Mouse (Mus musculus) lung, postnatal 10 days (tissue): ENCODE data around the gene Atp2b2.
A peak's percentile ranks its signal among the peaks of the same experiment; 100 is the strongest.
"Not testable (repeated sequence)": the region's sequence is repeated elsewhere in the genome, so short reads cannot be mapped to it uniquely, and the experiment has no call there.

Experiments
- DNase-seq: peaks from one replicate; pipeline ENCODE4 v3.0.0; 2021

The Atp2b2 gene

DNA sequence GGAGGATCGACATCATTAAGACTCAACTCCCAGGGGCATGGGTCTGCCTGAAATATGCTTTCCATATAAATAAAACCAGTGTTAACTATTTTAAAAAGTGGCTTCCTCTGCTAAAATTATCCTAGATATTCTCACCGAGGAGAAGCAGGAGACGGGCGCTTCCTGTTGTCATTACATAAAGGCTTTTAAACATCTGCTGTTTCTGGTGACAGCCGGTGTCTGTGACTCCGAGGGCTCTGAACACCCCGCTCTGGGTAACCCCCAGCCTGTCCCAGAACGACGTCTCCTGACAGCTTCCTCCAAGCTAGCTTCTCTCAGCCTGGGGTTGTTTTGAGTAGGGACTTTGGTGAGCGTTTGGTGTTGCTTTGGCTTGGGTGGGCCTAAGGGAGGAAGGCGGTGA is 273.6 kb downstream of the Atp2b2 start:
- no peak for DNase-seq

GRCm38 (mm10) chr6:113761644-113762043 is 280.8 kb downstream of the Atp2b2 start:
- peak; percentile 72 for DNase-seq

DNA sequence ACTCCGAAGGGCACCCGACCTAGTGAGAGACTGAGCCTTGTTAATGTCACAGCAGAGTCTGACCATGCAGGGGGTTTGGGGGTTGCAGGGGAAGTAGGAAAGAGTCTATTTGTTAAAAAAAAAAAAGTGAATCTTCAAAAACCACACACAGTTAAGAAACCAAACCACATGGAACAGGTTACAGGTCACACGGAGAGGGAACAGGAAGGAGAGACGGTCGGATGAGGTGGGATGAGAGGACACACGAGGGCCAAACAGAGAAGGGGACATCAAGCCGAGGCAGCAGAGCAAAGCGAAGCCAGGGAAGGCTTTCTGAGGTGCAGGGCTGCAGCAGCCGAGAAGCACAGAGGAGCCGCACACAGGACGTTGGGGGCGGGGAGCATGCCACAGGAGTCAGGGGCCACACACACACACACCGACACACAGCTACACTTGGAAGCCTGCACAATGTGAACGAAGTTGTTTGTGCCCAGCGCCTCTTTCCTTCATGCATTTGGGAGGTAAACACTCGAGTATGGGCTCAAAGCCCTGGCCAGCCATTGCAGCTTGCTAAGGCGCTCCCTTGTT is 293.2 kb downstream of the Atp2b2 start:
- no peak for DNase-seq

GRCm38 (mm10) chr6:113748351-113748750 is 294.1 kb downstream of the Atp2b2 start:
- no peak for DNase-seq

DNA sequence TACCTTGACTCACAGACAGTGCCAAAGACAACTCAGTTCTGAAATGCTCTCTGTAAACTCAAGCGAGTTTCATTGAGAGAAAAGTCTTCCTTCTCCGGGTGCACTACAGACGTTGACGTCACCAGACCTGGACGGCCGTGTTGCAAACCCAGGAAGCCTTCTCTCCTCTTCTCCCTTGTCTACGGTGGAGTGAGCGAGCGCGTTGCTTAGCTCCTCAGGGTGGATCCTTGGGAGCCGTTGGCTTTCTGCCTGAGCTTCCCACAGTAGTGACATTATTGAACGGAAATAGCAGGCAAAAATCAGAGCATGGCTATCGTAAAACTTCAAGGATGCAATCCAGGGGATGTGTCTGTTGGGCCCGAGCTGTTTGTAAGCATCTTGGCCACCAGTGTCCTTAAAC is 295.1 kb downstream of the Atp2b2 start:
- no peak for DNase-seq

- no peak for DNase-seq
Measured at GRCm38 (mm10) chr6:113745117-113745516, 297.3 kb downstream of the Atp2b2 start.

GRCm38 (mm10) chr6:113743111-113743510 is 299.3 kb downstream of the Atp2b2 start:
- no peak for DNase-seq

DNA sequence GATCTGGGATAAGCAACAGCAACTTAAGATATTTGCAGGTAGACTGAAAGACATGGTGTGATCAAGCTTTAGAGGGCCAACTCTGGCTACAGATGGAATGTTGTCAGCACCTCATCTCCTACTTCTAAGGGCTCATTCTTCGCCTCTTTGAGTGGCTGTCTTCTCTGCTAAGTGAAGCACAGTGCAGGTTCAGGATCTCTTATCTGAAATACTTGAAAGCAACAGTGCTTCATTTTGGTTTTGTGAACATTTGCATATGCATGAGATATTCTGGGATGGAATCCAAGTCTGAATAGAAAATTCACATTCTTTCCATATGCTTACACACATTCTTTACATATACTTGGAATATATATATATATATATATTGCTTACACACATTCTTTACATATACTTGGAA is 300.1 kb downstream of the Atp2b2 start:
- DNase-seq = no peak

- DNase-seq = no peak
Measured at GRCm38 (mm10) chr6:113741425-113741824, 301.0 kb downstream of the Atp2b2 start.

DNA sequence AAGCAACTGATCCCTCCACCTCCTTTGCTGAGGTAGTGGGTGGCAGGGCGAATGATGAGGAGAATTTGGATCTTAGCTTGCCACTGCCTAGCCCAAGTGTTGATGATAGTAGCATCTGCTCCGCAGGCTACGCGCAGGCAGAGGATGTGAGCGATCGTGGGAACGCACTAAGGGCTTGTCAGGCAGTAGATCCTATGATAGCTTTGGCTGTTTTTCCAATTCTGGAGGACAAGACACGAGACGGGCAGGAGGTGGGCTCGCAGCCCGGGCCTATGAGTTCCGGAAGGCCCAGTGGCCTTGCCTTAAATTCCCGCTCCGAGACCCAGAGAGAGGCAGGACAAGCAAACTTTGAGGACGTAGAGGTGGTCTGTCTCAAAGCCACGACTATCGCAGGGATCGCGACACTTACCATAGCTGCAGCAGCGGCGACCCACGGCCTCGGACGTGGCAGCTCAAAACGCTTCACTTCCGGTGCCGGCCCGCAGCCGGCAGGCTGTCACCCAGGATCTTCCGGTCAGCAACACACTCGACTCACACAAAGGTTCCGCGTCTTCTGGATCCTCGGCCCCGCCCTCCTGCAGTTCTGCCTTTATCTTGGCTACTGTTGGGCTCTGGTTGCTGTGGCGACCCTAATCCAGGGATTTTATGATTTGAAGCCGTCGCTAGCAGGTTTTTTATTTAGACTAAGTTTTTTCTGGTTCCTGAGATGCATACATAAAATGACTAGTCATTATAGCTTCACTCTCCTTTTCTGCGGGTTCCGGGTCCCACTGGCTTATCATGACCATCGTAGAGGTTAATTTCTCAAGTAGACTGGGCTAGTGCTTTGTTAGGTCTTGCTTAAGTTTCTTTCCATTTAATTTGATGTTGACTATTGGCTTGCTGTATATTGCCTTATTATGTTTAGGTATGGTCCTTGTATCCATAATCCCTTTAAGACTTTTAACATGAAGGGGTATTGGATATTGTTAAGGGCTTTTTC is 301.9 kb downstream of the Atp2b2 start, which contains the start of gene Sec13:
TSS of gene Sec13 (minus strand) at position 508 of the 982 bp plus-strand sequence.
- DNase-seq = peak; percentile 93

DNA sequence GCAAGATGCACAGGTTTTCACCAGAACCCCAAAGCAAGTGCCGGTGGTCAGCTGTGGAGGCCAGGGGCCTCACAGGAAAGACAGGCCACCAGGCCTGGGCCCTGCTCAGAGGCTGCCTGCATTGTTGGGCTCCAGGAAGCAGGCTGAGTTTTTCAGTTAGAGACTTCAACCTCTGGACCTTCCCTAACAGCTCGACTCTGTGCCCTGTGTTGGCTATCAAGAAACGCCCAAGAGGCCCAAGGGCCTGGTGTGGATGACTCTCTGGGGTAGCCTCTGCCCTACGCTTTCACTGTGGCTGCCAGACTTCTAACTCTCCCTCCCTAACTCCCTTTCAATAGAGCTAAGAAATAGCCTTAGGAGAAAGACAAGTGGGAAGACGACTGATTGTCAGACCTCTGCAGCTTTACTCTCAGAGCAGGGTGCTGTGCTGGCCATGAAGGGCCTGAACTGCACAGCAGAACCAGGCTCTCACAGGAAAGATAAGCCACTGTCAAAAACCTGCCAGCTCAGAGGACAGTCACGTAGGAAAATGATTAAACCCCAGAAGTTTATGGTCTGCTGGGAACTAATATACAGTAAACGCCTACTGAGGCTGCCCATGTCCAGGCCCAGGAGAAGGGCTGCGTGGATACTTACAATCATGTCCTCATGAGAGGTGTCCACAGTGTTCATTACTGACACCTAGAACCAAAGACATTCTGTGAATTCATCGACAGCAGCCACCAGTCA is 304.9 kb downstream of the Atp2b2 start:
- no peak for DNase-seq

DNA sequence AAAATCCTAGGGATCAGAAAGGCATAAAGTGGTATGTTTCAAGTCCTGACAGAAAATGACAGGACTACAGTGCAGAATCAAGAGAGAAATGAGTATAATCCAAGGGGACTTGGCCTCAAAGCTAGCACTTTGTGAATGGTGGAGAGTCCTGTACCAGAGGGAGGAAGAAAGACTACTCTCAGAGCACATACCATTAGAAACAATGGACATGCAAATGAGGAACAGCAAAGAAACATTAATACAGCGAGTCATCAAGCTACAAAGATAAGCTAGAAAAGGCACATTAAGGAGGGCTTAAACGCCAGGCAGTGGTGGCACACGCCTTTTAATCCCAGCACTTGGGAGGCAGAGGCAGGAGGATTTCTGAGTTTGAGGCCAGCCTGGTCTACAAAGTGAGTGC is 311.1 kb downstream of the Atp2b2 start:
- no peak for DNase-seq

- DNase-seq = no peak
Measured at GRCm38 (mm10) chr6:113728181-113728580, 314.2 kb downstream of the Atp2b2 start.

DNA sequence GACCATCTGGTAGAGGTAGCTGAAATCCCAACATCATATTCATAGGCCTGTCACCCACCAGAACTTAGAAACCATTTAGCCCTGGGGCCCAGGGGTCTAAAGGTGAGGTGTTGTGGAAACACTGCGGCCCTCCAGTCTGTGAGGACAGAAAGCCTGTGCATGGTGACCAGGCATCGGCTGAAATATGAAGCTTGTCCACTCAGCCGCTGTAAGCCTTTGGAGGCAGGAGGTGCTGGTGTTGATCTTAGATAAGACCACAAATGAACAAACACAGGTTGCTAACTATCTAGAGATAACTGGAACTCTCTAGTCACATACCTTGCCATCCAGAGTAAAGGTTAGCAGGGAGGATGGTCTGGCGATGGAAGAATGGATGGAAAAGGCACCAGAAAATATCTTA is 321.4 kb downstream of the Atp2b2 start:
- DNase-seq = no peak

DNA sequence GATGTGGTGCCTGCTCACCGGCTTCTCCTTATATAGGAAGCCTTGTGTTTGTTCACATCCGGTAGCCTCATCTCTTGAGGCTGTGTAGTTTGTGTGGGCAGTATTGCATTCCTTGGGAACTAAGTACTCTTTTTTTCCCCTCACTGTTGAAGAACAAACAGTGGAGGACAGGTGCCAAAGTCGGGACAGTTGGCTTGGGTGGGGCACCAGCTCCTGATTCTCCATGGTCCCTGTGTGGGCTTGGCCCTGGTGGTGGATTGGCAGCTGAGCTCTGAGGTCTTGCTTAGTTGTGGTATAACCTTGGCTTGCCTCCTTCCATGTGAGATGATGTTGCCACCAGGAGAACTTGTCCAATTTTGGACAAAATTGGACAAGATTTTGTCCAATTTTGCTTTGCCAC is 322.5 kb downstream of the Atp2b2 start, which contains the start of gene Ghrl:
TSS of gene Ghrl (minus strand) at position 3 of the 400 bp plus-strand sequence.
- no peak for DNase-seq

DNA sequence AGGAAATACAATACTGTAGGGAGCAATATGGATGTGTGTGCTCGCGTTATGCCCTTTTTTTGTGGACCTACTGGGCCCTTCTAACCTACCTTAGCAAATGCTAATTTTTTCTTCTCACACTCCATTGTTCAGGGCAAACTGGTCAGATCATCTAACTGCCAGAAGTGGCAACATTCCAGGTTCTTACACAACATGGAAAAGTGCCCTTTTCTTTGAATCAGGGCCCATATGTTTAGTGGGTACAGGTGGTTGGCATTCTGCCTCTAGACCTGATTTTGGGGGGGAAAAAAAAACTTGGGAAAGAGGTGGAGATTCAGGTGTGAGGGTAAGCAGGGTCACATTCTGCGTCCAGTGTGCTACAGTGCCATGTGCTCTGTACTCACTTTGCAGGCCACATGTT is 324.9 kb downstream of the Atp2b2 start:
- peak; percentile 22 for DNase-seq

GRCm38 (mm10) chr6:113714797-113715196 is 327.6 kb downstream of the Atp2b2 start:
- no peak for DNase-seq

DNA sequence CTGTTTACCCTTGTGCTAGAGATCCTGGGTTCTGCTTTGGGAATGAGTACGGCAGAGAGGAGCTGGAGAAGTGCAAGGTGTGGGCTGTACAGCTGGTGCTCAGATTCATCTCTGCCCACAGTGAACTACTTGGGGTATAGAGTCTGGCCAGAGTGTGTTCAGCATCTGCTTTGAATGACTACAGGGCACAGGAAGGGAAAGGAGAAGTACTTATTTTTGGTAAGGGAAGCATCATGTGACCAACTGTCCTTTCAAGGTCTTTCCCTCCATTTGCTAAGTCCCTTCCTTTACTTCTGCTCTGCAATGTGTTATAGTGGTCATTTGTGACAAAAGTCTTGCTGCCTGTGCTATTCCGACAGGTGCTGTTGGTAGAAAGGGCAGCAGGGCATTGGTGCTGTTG is 328.1 kb downstream of the Atp2b2 start:
- DNase-seq = no peak

DNA sequence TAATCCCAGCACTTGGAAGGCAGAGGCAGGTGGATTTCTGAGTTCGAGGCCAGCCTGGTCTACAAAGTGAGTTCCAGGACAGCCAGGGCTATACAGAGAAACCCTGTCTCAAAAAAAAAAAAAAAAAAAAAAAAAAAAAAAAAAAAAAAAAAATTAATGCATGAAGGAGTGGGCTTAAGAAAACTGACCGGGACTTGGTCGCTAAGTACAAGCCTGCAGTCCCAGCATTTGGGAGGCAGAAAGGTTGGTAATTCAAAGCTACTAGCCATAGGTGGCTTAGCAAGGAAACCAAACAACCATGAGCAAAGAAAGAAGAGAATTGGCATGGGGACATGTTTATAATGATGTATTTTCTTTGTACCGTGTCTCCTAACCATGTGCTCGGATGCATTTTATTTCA is 329.0 kb downstream of the Atp2b2 start:
- not testable (repeated sequence) for DNase-seq

GRCm38 (mm10) chr6:113712718-113713117 is 329.7 kb downstream of the Atp2b2 start:
- no peak for DNase-seq

- peak; percentile 45 for DNase-seq
Measured at GRCm38 (mm10) chr6:113697222-113698205, 344.9 kb downstream of the Atp2b2 start.

GRCm38 (mm10) chr6:113696582-113697221 is 345.7 kb downstream of the Atp2b2 start, which contains the start of gene Tatdn2:
TSS of gene Tatdn2 (plus strand) at chr6:113697050.
- peak; percentile 98 for DNase-seq
